Mouse (Mus musculus) lung, postnatal 0 days (tissue): ENCODE data around the gene Nr4a1. TPM values are rescaled to one million over a fixed set of nuclear protein-coding genes. Genes with fewer than 3 reads are reported as not detected.

Experiments
- ATAC-seq: fragments of 200-750 bp; cut with Nextera tagmentation; 2 replicates; pipeline ENCODE4 v1.8.0; 2017; ENCODE audit warnings: moderate library complexity
- DNase-seq: peaks from one replicate; pipeline ENCODE4 v3.0.0-alpha.2; 2016; ENCODE audit warnings: low spot score
- H3K27ac ChIP-seq: fragments of 300-500 bp; sonication (generic); 2 replicates; pipeline ENCODE4 v1.5.1; 2014; ENCODE audit warnings: antibody characterized with exemption, mild to moderate bottlenecking, low read length, mixed read lengths
- H3K27me3 ChIP-seq: fragments of 300-500 bp; sonication (generic); replicated peaks from 2 replicates; pipeline ENCODE4 v1.6.1; 2014; ENCODE audit warnings: low read length, mixed read lengths; ENCODE audit not compliant: insufficient read depth
- H3K36me3 ChIP-seq: fragments of 300-500 bp; sonication (generic); 2 replicates; pipeline ENCODE4 v1.6.1; 2014; ENCODE audit warnings: low read length, mixed read lengths; ENCODE audit not compliant: insufficient read depth
- H3K4me1 ChIP-seq: fragments of 300-500 bp; sonication (generic); 2 replicates; pipeline ENCODE4 v1.6.1; 2014; ENCODE audit warnings: antibody characterized with exemption, low read depth, low read length, mixed read lengths; ENCODE audit not compliant: insufficient read depth
- H3K4me2 ChIP-seq: fragments of 300-500 bp; sonication (generic); replicated peaks from 2 replicates; pipeline ENCODE4 v1.6.1; 2014; ENCODE audit warnings: low read depth, mild to moderate bottlenecking, low read length, moderate library complexity, mixed read lengths
- H3K4me3 ChIP-seq: fragments of 300-500 bp; sonication (generic); 2 replicates; pipeline ENCODE4 v1.5.1; 2014; ENCODE audit warnings: low read depth, low read length
- H3K9ac ChIP-seq: fragments of 300-500 bp; sonication (generic); replicated peaks from 2 replicates; pipeline ENCODE4 v1.6.1; 2014; ENCODE audit warnings: low read depth, mild to moderate bottlenecking
- H3K9me3 ChIP-seq: fragments of 300-500 bp; sonication (generic); 2 replicates; pipeline ENCODE4 v1.6.1; 2016; ENCODE audit warnings: low read length, mixed read lengths
- CTCF ChIP-seq: IDR thresholded peaks from 2 replicates; pipeline ENCODE4 v1.5.1; 2016; ENCODE audit warnings: antibody characterized with exemption, mild to moderate bottlenecking
- EP300 ChIP-seq: IDR thresholded peaks from 2 replicates; pipeline ENCODE4 v1.6.1; 2016; ENCODE audit warnings: antibody characterized with exemption, mild to moderate bottlenecking, control low read depth
- WGBS: fragments of 180-500 bp; shearing (Covaris S2); extraction: QIAGEN DNeasy Blood & Tissue Kit; methylation state at CpG from one replicate; pipeline ENCODE4 v1.1.7; 2014; 5-methylcytosine and 5-hydroxymethylcytosine counted together
- polyA plus RNA-seq: library from polyadenylated mRNA; unstranded; fragments of >200 nt; fragmentation: Nextera tagmentation; extraction: Ambion mirVana; gene quantifications from 2 replicates; pipeline ENCODE4 v1.2.1, GENCODE M21; 2015

Gene Nr4a1
- polyA plus RNA-seq, 1 experiment from 2014 or later = 7.8 TPM

- H3K9ac ChIP-seq = no peak overlapping the region
- DNase-seq = no peak
- TF ChIP-seq CTCF (no peak), EP300 (no peak)
- no peaks in the 10 kb centered on the region for H3K36me3 ChIP-seq
- no peaks in the 10 kb centered on the region for H3K27me3 ChIP-seq
- H3K4me3 ChIP-seq = no peak overlapping the region
- 49% methylated on average over 14 of the region's 14 CpGs for WGBS
- no peaks in the 10 kb centered on the region for H3K9me3 ChIP-seq
- no peaks in the 10 kb centered on the region; the same call in 1 of the 2 replicates for H3K4me1 ChIP-seq
- ATAC-seq = no peak
- peak overlapping the region; percentile 9; the same call in 1 of the 2 replicates for H3K27ac ChIP-seq
- no peak overlapping the region for H3K4me2 ChIP-seq
These were observed 65.1 kb downstream of the Nr4a1 start for GRCm38 (mm10) chr15:101318889-101319765.

- no peaks in the 10 kb centered on the region; the same call in 1 of the 2 replicates for H3K4me1 ChIP-seq
- no peak overlapping the region for H3K4me3 ChIP-seq
- no peak overlapping the region for H3K4me2 ChIP-seq
- DNase-seq (no peak), ATAC-seq (no peak)
- no peaks in the 10 kb centered on the region for H3K9me3 ChIP-seq
- H3K9ac ChIP-seq = no peak overlapping the region
- TF ChIP-seq CTCF = no peak
- TF ChIP-seq EP300 = no peak
- 58% methylated on average over 6 of the region's 6 CpGs for WGBS
- H3K36me3 ChIP-seq = no peaks in the 10 kb centered on the region
- no peaks in the 10 kb centered on the region for H3K27me3 ChIP-seq
- H3K27ac ChIP-seq = peak overlapping the region; percentile 43; the same call in 1 of the 2 replicates
These were observed 66.0 kb downstream of the Nr4a1 start for GRCm38 (mm10) chr15:101320010-101320617.

GRCm38 (mm10) chr15:101320618-101321041 is 66.6 kb downstream of the Nr4a1 start:
- no peaks in the 10 kb centered on the region for H3K9me3 ChIP-seq
- no peak overlapping the region for H3K4me3 ChIP-seq
- H3K4me1 ChIP-seq = no peaks in the 10 kb centered on the region; the same call in 1 of the 2 replicates
- 33% methylated on average over 6 of the region's 6 CpGs for WGBS
- no peak overlapping the region for H3K9ac ChIP-seq
- H3K36me3 ChIP-seq = no peaks in the 10 kb centered on the region
- H3K27me3 ChIP-seq = no peaks in the 10 kb centered on the region
- DNase-seq (peak; percentile 68), ATAC-seq (peak; percentile 46)
- H3K4me2 ChIP-seq = no peak overlapping the region
- TF ChIP-seq EP300 = peak; percentile 94
- no peak for TF ChIP-seq CTCF
- H3K27ac ChIP-seq = peak overlapping the region; percentile 43; the same call in 1 of the 2 replicates

- no peak for ATAC-seq
- Histone ChIP-seq H3K4me3 (no peak overlapping the region), H3K9me3 (no peaks in the 10 kb centered on the region), H3K4me2 (no peak overlapping the region), H3K9ac (no peak overlapping the region; the same call in 1 of the 2 replicates), H3K36me3 (no peaks in the 10 kb centered on the region), H3K27ac (no peak overlapping the region), H3K4me1 (no peaks in the 10 kb centered on the region; the same call in 1 of the 2 replicates), H3K27me3 (no peaks in the 10 kb centered on the region)
- 22% methylated on average over 5 of the region's 5 CpGs for WGBS
- no peak for DNase-seq
- TF ChIP-seq EP300 = no peak
- TF ChIP-seq CTCF = no peak
These were observed 67.1 kb downstream of the Nr4a1 start for GRCm38 (mm10) chr15:101321126-101321525.

GRCm38 (mm10) chr15:101322106-101322505 is 68.0 kb downstream of the Nr4a1 start:
- TF ChIP-seq CTCF = no peak
- no peak for TF ChIP-seq EP300
- ATAC-seq = no peak
- 80% methylated on average over 5 of the region's 5 CpGs for WGBS
- DNase-seq = no peak
- Histone ChIP-seq H3K27me3 (no peaks in the 10 kb centered on the region), H3K27ac (no peak overlapping the region), H3K36me3 (no peaks in the 10 kb centered on the region), H3K4me3 (no peak overlapping the region), H3K9ac (no peak overlapping the region), H3K4me2 (no peak overlapping the region), H3K4me1 (no peaks in the 10 kb centered on the region), H3K9me3 (no peaks in the 10 kb centered on the region)

GRCm38 (mm10) chr15:101322640-101323039 is 68.6 kb downstream of the Nr4a1 start:
- TF ChIP-seq EP300 (no peak), CTCF (no peak)
- Histone ChIP-seq H3K4me3 (no peak overlapping the region), H3K27ac (no peak overlapping the region), H3K4me1 (no peaks in the 10 kb centered on the region), H3K9ac (no peak overlapping the region), H3K36me3 (no peaks in the 10 kb centered on the region), H3K27me3 (no peaks in the 10 kb centered on the region), H3K9me3 (no peaks in the 10 kb centered on the region), H3K4me2 (no peak overlapping the region)
- no peak for DNase-seq
- 84% methylated on average over 7 of the region's 7 CpGs for WGBS
- ATAC-seq = no peak
